In the genomic region with DNA sequence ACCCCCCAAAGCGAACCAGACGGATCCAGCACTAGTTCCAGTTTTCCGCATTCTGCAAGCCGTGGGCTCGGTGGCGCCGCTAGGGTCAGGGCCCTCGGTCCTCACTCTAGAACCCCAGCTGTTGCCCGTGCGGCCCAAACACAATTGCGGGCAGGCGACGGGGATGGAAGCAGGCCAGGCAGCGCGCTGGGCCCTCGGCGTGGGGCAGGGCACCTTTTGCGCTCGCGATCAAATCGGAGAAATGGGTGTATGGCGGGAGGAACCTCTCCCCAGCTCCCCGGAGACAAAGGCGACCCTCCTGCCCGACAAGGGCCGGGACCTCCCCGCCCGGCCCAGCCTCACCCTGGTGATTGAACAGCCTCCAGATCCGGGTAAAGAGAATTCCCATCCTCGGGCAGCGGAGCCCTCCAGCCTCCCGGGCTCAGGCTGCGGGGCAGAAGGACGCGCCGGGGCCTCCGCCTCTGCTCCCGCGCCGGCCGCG, we compare ENCODE assay signal across 8 mouse cellular contexts. TPM values are rescaled to one million over a fixed set of nuclear protein-coding genes. Genes with fewer than 3 reads are reported as not detected.
DNase-seq lines count a peak whose midpoint lies in the region; ATAC-seq and TF ChIP-seq lines count a peak whose summit lies in the region.

No protein-coding gene starts in this region.

- peak overlapping the region; percentile 84 for H3K27ac ChIP-seq in forebrain, embryonic 14.5 days (ENCODE audit: low read depth, low read length)
- peak overlapping the region; percentile 65 for H3K27ac ChIP-seq in intestine, embryonic 16.5 days (ENCODE audit: low read length)
- peak overlapping the region; percentile 90 for H3K27ac ChIP-seq in lung, postnatal 0 days (ENCODE audit: low read length)

- no peak for TF ChIP-seq CTCF in lung, postnatal 0 days (IDR thresholded peaks at IDR 0.05)

- no peaks in the 10 kb centered on the region for H3K9me3 ChIP-seq in forebrain, embryonic 14.5 days (replicated peaks; ENCODE audit: control insufficient read depth, low read length)
- H3K9me3 ChIP-seq in intestine, embryonic 16.5 days (ENCODE audit: control insufficient read depth, low read length) = no peaks in the 10 kb centered on the region
- H3K9me3 ChIP-seq in lung, postnatal 0 days (ENCODE audit: low read length) = no peaks in the 10 kb centered on the region

- DNase-seq in ovary, adult 18-20 months (ENCODE audit: low spot score) = peak; percentile 19
- DNase-seq in ovary, postnatal 10 days (ENCODE audit: low spot score) = no peak
- peak; percentile 50 for DNase-seq in forebrain, embryonic 14.5 days (ENCODE audit: low spot score)
- DNase-seq in lung, postnatal 0 days (ENCODE audit: low spot score) = peak; percentile 59
- peak; percentile 50 for DNase-seq in retina, embryonic 14.5 days (ENCODE audit: low spot score)
- no peak for DNase-seq in layer of hippocampus, adult 18-20 months (ENCODE audit: low spot score in 2 of 2)

- ATAC-seq in activated CD4-positive, CD25-positive, alpha-beta regulatory T cell, adult 4 months = peak; percentile 41
- ATAC-seq in forebrain, embryonic 14.5 days = peak; percentile 83
- ATAC-seq in intestine, embryonic 16.5 days = peak; percentile 72
- ATAC-seq in lung, postnatal 0 days = peak; percentile 70

- peaks cover 12% of the 10 kb centered on the region for H3K4me1 ChIP-seq in forebrain, embryonic 14.5 days (ENCODE audit: control insufficient read depth, insufficient read depth, low read length)
- H3K4me1 ChIP-seq in intestine, embryonic 16.5 days (ENCODE audit: control insufficient read depth, insufficient read depth, low read length) = peaks cover 23% of the 10 kb centered on the region
- H3K4me1 ChIP-seq in lung, postnatal 0 days (ENCODE audit: insufficient read depth, low read depth, low read length) = peaks cover 18% of the 10 kb centered on the region; the same call in 1 of the 2 replicates

- WGBS in forebrain, embryonic 14.5 days = under 1% methylated on average over 41 of the region's 42 CpGs
- under 1% methylated on average over 42 of the region's 42 CpGs for WGBS in intestine, embryonic 16.5 days
- WGBS in lung, postnatal 0 days = 2% methylated on average over 27 of the region's 42 CpGs

- H3K27me3 ChIP-seq in forebrain, embryonic 14.5 days (replicated peaks; ENCODE audit: control insufficient read depth, insufficient read depth, low read length) = no peaks in the 10 kb centered on the region
- H3K27me3 ChIP-seq in intestine, embryonic 16.5 days (replicated peaks; ENCODE audit: control insufficient read depth, insufficient read depth, low read length) = no peaks in the 10 kb centered on the region
- no peaks in the 10 kb centered on the region for H3K27me3 ChIP-seq in lung, postnatal 0 days (replicated peaks; ENCODE audit: insufficient read depth, low read length)

- H3K36me3 ChIP-seq in forebrain, embryonic 14.5 days (ENCODE audit: control insufficient read depth, insufficient read depth, low read length) = no peaks in the 10 kb centered on the region
- H3K36me3 ChIP-seq in intestine, embryonic 16.5 days (ENCODE audit: control insufficient read depth, insufficient read depth, low read length) = no peaks in the 10 kb centered on the region
- no peaks in the 10 kb centered on the region for H3K36me3 ChIP-seq in lung, postnatal 0 days (ENCODE audit: insufficient read depth, low read length)

- peak overlapping the region; percentile 95 for H3K9ac ChIP-seq in forebrain, embryonic 14.5 days (ENCODE audit: low read length)
- peak overlapping the region; percentile 90 for H3K9ac ChIP-seq in intestine, embryonic 16.5 days (ENCODE audit: low read depth, low read length)
- peak overlapping the region; percentile 89 for H3K9ac ChIP-seq in lung, postnatal 0 days (replicated peaks; ENCODE audit: low read depth)

- TF ChIP-seq EP300 in lung, postnatal 0 days (IDR thresholded peaks at IDR 0.05) = no peak

- H3K4me2 ChIP-seq in forebrain, embryonic 14.5 days (ENCODE audit: low read length) = peak overlapping the region; percentile 69
- peak overlapping the region; percentile 68 for H3K4me2 ChIP-seq in intestine, embryonic 16.5 days (ENCODE audit: low read depth, low read length)
- H3K4me2 ChIP-seq in lung, postnatal 0 days (replicated peaks; ENCODE audit: low read depth, low read length) = peak overlapping the region; percentile 61

- H3K4me3 ChIP-seq in forebrain, embryonic 14.5 days (ENCODE audit: low read depth, low read length) = peak overlapping the region; percentile 93
- H3K4me3 ChIP-seq in intestine, embryonic 16.5 days (ENCODE audit: low read length) = peak overlapping the region; percentile 71
- H3K4me3 ChIP-seq in lung, postnatal 0 days (ENCODE audit: low read depth, low read length) = peak overlapping the region; percentile 96

RNA-seq across cellular contexts. Expression of gene Arl5a, which starts 0.4 kb away (rescaled TPM):
- 10 to 100 TPM; 23.6 to 34.3 TPM for polyA plus RNA-seq in activated CD4-positive, CD25-positive, alpha-beta regulatory T cell, adult 4 months (2017; shearing (Covaris generic))
- polyA plus RNA-seq in forebrain, embryonic 14.5 days (2014; fragmentation: Nextera tagmentation; extraction: Ambion mirVana) = 57.6 and 59.1 TPM in 2 replicates
- polyA plus RNA-seq in intestine, embryonic 16.5 days (2015; fragmentation: Nextera tagmentation; extraction: Ambion mirVana) = 10.8 and 26.1 TPM in 2 replicates
- 22.0 and 23.4 TPM in 2 replicates for polyA plus RNA-seq in lung, postnatal 0 days (2015; fragmentation: Nextera tagmentation; extraction: Ambion mirVana)
- total RNA-seq in layer of hippocampus, adult 18-20 months (2021) = 10 to 100 TPM; 61.4 to 66.2 TPM

RNA-seq across cellular contexts. Expression of gene Neb, which starts 46.0 kb away (rescaled TPM):
- polyA plus RNA-seq in activated CD4-positive, CD25-positive, alpha-beta regulatory T cell, adult 4 months (2017; shearing (Covaris generic)) = 10 to 100 TPM; 24.7 to 38.1 TPM
- polyA plus RNA-seq in forebrain, embryonic 14.5 days (2014; fragmentation: Nextera tagmentation; extraction: Ambion mirVana) = 3.6 and 5.6 TPM in 2 replicates
- polyA plus RNA-seq in intestine, embryonic 16.5 days (2015; fragmentation: Nextera tagmentation; extraction: Ambion mirVana) = 0.40 and 0.77 TPM in 2 replicates
- polyA plus RNA-seq in lung, postnatal 0 days (2015; fragmentation: Nextera tagmentation; extraction: Ambion mirVana) = 1.8 and 2.3 TPM in 2 replicates
- total RNA-seq in layer of hippocampus, adult 18-20 months (2021) = 1 to 10 TPM; 1.4 to 1.7 TPM

Comparison
In these comparisons a context has a peak if more than half of its experiments do, and no peak if none do; other contexts are left out.
1. DNase-seq: peak in ovary, adult 18-20 months (single experiment), forebrain, embryonic 14.5 days (single experiment), lung, postnatal 0 days (single experiment) and retina, embryonic 14.5 days (single experiment); none in ovary, postnatal 10 days (single experiment) and layer of hippocampus, adult 18-20 months (0 of 2).
2. Peak in every context shown above with its lines, with median percentiles within 50 percentile points of each other: ATAC-seq, H3K27ac ChIP-seq, H3K4me2 ChIP-seq, H3K4me3 ChIP-seq and H3K9ac ChIP-seq.